Mouse (Mus musculus): ENCODE measurements around the gene Abcf1. TPM values are rescaled to one million over a fixed set of nuclear protein-coding genes. Genes with fewer than 3 reads are reported as not detected.

Abcf1 gene
- total RNA-seq, 2 experiments from 2014 or later, result 70.4 to 72.6 TPM

DNA sequence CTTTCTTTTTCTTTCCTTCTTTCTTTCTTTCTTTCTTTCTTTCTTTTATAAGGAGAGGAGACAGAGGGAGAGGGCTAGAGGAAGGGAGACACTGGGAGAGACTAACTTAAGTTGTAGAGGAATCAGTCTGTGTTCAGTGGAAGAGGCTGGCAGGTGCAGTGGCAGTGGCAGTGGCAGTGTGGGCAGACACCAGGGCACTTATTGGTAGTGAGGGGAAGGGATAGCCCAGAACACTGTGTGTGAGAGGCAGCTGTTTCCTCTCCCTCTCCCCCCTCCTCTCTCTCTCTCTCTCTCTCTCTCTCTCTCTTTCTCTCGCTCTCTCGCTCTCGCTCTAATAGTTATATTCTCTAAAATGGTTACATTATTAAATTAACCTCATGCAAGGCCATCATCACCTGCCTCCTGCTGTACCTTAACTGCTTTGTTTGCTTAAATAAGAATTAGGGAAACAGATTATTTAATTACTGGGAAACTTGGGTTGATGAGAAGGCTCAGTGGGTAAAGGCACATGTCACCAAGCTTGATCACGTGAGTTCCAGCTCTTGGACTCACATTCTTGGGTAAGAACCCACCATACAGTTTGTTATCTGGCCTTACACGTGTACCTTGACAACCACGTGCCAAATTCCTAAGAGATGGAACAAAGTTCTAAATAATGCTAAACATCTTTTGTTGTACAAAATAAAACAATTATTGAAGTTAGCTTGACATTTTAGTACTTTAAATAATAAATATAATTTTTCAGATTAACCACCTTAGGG, 29.2 kb upstream of the Abcf1 start:
- DNase-seq (ENCODE audit: extremely low spot score in 1 of 2, low spot score in 2 of 2), result no peak
- intact Hi-C loops (cut with DNase I), result loop anchor here (5.0 kb wide), 1 partner anchor 194 kb away; the partner anchor contains the start of gene H2-T3
- Histone ChIP-seq H3K4me3 (no peak overlapping the region), H3K27ac (no peak overlapping the region)
- TF ChIP-seq CTCF (IDR thresholded peaks at IDR 0.05), result no peak

GRCm38 (mm10) chr17:35997713-35998510, 28.4 kb upstream of the Abcf1 start:
- intact Hi-C loops (cut with DNase I), result loop anchor here (1.0 to 5.0 kb wide), 3 partner anchors 37 to 194 kb away; partner anchors contain the start of gene H2-T3
- H3K4me3 ChIP-seq, result peak overlapping the region; percentile 28
- no peak for TF ChIP-seq CTCF (IDR thresholded peaks at IDR 0.05)

GRCm38 (mm10) chr17:35996949-35997348, 27.4 kb upstream of the Abcf1 start:
- H3K27ac ChIP-seq, result peak overlapping the region; percentile 38
- intact Hi-C loops (cut with DNase I), result loop anchor here (1.0 to 5.0 kb wide), 3 partner anchors 38 to 195 kb away; partner anchors contain the start of gene H2-T3
- TF ChIP-seq CTCF (IDR thresholded peaks at IDR 0.05), result peak; percentile 98
- DNase-seq (ENCODE audit: extremely low spot score in 1 of 2, low spot score in 2 of 2), result peak; percentile 92 to 96
- H3K4me3 ChIP-seq, result peak overlapping the region; percentile 28

More at GRCm38 (mm10) chr17:35997713-35998510, 28.4 kb upstream of the Abcf1 start:
- H3K27ac ChIP-seq, result peak overlapping the region; percentile 38; the same call in 1 of the 2 replicates
- no peak for DNase-seq (ENCODE audit: extremely low spot score in 1 of 2, low spot score in 2 of 2)

GRCm38 (mm10) chr17:35994879-35995240, 25.3 kb upstream of the Abcf1 start:
- intact Hi-C loops (cut with DNase I), result loop anchor here (5.0 kb wide), 1 partner anchor 197 kb away; the partner anchor contains the start of gene H2-T3
- Histone ChIP-seq H3K27ac (peak overlapping the region; percentile 61), H3K4me3 (peak overlapping the region; percentile 54)
- TF ChIP-seq CTCF (IDR thresholded peaks at IDR 0.05), result no peak
- no peak for DNase-seq (ENCODE audit: extremely low spot score in 1 of 2, low spot score in 2 of 2)

DNA sequence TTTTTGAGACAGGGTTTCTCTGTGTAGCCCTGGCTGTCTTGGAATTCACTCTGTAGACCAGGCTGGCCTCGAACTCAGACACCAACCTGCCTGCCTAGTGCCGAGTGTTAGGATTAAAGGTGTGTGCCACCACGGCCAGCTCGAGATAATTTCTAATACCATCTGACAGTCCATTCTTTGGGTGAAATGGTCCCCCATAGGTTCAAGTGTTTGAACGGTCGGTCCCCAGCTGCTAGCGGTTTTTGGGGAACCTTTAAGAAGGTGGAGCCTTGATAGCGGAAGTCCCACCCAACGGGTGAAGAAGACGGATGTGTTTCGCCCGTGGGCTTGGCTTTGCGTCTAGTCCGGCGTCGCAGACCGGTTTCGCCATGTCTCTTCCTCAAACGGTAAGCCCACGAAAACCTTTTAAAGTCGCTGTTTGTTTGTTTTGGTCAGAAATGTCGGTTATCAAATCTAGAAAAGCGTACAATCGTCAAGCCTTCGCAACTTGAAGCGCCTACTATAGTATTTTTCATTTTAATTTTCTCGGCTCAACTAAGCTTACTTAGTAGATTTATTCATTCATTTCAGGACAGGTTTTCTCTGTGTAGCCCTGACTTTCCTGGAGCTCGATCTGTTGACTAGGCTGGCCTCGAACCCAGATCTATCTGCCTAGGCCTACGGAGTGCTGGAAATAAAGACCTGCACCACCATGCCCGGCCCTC, 24.8 kb upstream of the Abcf1 start:
- DNase-seq (ENCODE audit: extremely low spot score in 1 of 2, low spot score in 2 of 2), result peak; percentile 73 to 81
- TF ChIP-seq CTCF (IDR thresholded peaks at IDR 0.05), result no peak
- Histone ChIP-seq H3K27ac (peak overlapping the region; percentile 61), H3K4me3 (peak overlapping the region; percentile 54)
- intact Hi-C loops (cut with DNase I), result no loop called here

DNA sequence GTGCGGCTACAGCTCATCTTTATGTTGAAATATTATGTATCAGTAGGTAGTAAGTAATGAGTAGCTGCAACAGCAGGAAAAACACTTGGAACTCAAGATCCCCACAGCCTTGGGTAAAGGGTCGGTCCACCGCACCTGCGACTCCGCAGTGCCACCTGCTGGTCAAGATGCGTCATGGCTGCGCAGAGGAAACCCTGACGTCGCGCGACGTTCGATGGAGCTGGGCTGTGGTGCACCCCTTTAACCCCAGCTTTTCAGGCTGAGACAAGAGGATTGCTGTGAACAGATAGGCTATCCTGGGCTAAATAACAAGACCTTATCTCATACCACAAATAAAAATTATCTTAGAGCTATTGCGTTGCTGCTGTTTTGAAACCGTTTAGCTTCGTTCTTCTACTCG, 24.1 kb upstream of the Abcf1 start:
- peak; percentile 78 to 80 for DNase-seq (ENCODE audit: extremely low spot score in 1 of 2, low spot score in 2 of 2)
- TF ChIP-seq CTCF (IDR thresholded peaks at IDR 0.05), result peak; percentile 99
- intact Hi-C loops (cut with DNase I), result loop anchor here (1.0 kb wide), 1 partner anchor 55 kb away; no protein-coding TSS in a partner anchor
- Histone ChIP-seq H3K4me3 (peak overlapping the region; percentile 54), H3K27ac (peak overlapping the region; percentile 61; the same call in 1 of the 2 replicates)

GRCm38 (mm10) chr17:35991781-35992180, 22.2 kb upstream of the Abcf1 start:
- no peak for DNase-seq (ENCODE audit: extremely low spot score in 1 of 2, low spot score in 2 of 2)
- H3K4me3 ChIP-seq, result no peak overlapping the region
- no peak for TF ChIP-seq CTCF (IDR thresholded peaks at IDR 0.05)
- intact Hi-C loops (cut with DNase I), result no loop called here
- no peak overlapping the region for H3K27ac ChIP-seq

- intact Hi-C loops (cut with DNase I), result no loop called here
- DNase-seq (ENCODE audit: extremely low spot score in 1 of 2, low spot score in 2 of 2), result no peak
- H3K4me3 ChIP-seq, result no peak overlapping the region
- no peak for TF ChIP-seq CTCF (IDR thresholded peaks at IDR 0.05)
- no peak overlapping the region for H3K27ac ChIP-seq
Measured at GRCm38 (mm10) chr17:35981776-35982175, 12.2 kb upstream of the Abcf1 start.

- TF ChIP-seq CTCF (IDR thresholded peaks at IDR 0.05), result no peak
- DNase-seq (ENCODE audit: extremely low spot score in 1 of 2, low spot score in 2 of 2), result peak; percentile 60 to 62
- H3K4me3 ChIP-seq, result peak overlapping the region; percentile 79
- peak overlapping the region; percentile 95 for H3K27ac ChIP-seq
- intact Hi-C loops (cut with DNase I), result no loop called here
Measured at GRCm38 (mm10) chr17:35980363-35980754, 10.8 kb upstream of the Abcf1 start.

GRCm38 (mm10) chr17:35979401-35980362, 10.1 kb upstream of the Abcf1 start, which contains the start of the genes Gnl1 and Prr3:
Gene Gnl1, plus strand, starts transcription at chr17:35979851.
Gene Prr3, minus strand, starts transcription at chr17:35980236.
- peak within 1 kb of the TSS; percentile 79 for H3K4me3 ChIP-seq
- intact Hi-C loops (cut with DNase I), result loop anchor here (1.0 kb wide), 1 partner anchor 9 kb away; no protein-coding TSS in a partner anchor
- TF ChIP-seq CTCF (IDR thresholded peaks at IDR 0.05), result peak; percentile 24
- peak within 1 kb of the TSS; percentile 95 for H3K27ac ChIP-seq
- DNase-seq (ENCODE audit: extremely low spot score in 1 of 2, low spot score in 2 of 2), result peak; percentile 92 to 93

Measured in left cerebral cortex, adult 2 months (tissue).